Mouse (Mus musculus) neural tube, embryonic 13.5 days (tissue): Measurements from ENCODE around the gene Fiz1. TPM values are rescaled to one million over a fixed set of nuclear protein-coding genes. Genes with fewer than 3 reads are reported as not detected.

Source experiments
- ATAC-seq: fragments of 200-750 bp; cut with Nextera tagmentation; 2 replicates; pipeline ENCODE4 v1.8.0; 2017; ENCODE audit warnings: low read depth, mild to moderate bottlenecking, moderate TSS enrichment, moderate library complexity
- H3K27ac ChIP-seq: fragments of 300-500 bp; sonication (generic); replicated peaks from 2 replicates; pipeline ENCODE4 v1.5.1; 2015; ENCODE audit warnings: moderate library complexity, mild to moderate bottlenecking, inconsistent platforms
- H3K27me3 ChIP-seq: fragments of 300-500 bp; sonication (generic); 2 replicates; pipeline ENCODE4 v1.6.1; 2015; ENCODE audit warnings: mild to moderate bottlenecking, inconsistent platforms
- H3K36me3 ChIP-seq: fragments of 300-500 bp; sonication (generic); 2 replicates; pipeline ENCODE4 v1.6.1; 2015; ENCODE audit warnings: mild to moderate bottlenecking, inconsistent platforms
- H3K4me1 ChIP-seq: fragments of 300-500 bp; sonication (generic); replicated peaks from 2 replicates; pipeline ENCODE4 v1.6.1; 2015; ENCODE audit warnings: inconsistent platforms
- H3K4me2 ChIP-seq: fragments of 300-500 bp; sonication (generic); 2 replicates; pipeline ENCODE4 v1.6.1; 2015; ENCODE audit warnings: inconsistent platforms, mild to moderate bottlenecking, moderate library complexity
- H3K4me3 ChIP-seq: fragments of 300-500 bp; sonication (generic); 2 replicates; pipeline ENCODE4 v1.5.1; 2015; ENCODE audit warnings: mild to moderate bottlenecking, inconsistent platforms
- H3K9ac ChIP-seq: fragments of 300-500 bp; sonication (generic); 2 replicates; pipeline ENCODE4 v1.6.1; 2015; ENCODE audit warnings: moderate library complexity, mild to moderate bottlenecking, inconsistent platforms
- H3K9me3 ChIP-seq: fragments of 300-500 bp; sonication (generic); 2 replicates; pipeline ENCODE4 v1.6.1; 2016; ENCODE audit warnings: inconsistent platforms
- WGBS: fragments of 180-500 bp; shearing (Covaris S2); methylation state at CpG from one replicate; pipeline ENCODE4 v1.1.7; 2015; 5-methylcytosine and 5-hydroxymethylcytosine counted together
- polyA plus RNA-seq: library from polyadenylated mRNA; unstranded; fragments of >200 nt; fragmentation: Nextera tagmentation; extraction: Ambion mirVana; gene quantifications from 2 replicates; pipeline ENCODE4 v1.2.1, GENCODE M21; 2015

Gene Fiz1
- 43.0 and 43.7 TPM in 2 replicates for polyA plus RNA-seq

- peak; percentile 85 for ATAC-seq
- Histone ChIP-seq H3K4me1 (peaks cover 19% of the 10 kb centered on the region), H3K9me3 (no peaks in the 10 kb centered on the region), H3K27ac (peak within 1 kb of the TSS; percentile 97), H3K4me3 (peak within 1 kb of the TSS; percentile 71), H3K9ac (peak within 1 kb of the TSS; percentile 83), H3K36me3 (peaks cover 35% of the 10 kb centered on the region), H3K4me2 (peak within 1 kb of the TSS; percentile 58), H3K27me3 (no peaks in the 10 kb centered on the region)
- 0% methylated on average over 42 of the region's 42 CpGs for WGBS
Measured at GRCm38 (mm10) chr7:5014251-5015117, at the start of gene Fiz1, which contains the start of gene Zfp524. Fiz1 (minus strand) TSS chr7:5014697. Zfp524 (plus strand) TSS chr7:5014415.

- Histone ChIP-seq H3K27ac (peak overlapping the region; percentile 99), H3K4me3 (peak overlapping the region; percentile 82), H3K4me1 (peaks cover 65% of the 10 kb centered on the region), H3K9ac (peak overlapping the region; percentile 88), H3K36me3 (peaks cover 18% of the 10 kb centered on the region), H3K4me2 (peak overlapping the region; percentile 97), H3K9me3 (no peaks in the 10 kb centered on the region), H3K27me3 (peaks cover 14% of the 10 kb centered on the region)
- peak; percentile 28 for ATAC-seq
- WGBS: under 1% methylated on average over 46 of the region's 51 CpGs
Measured at GRCm38 (mm10) chr7:5062360-5063001, 48.0 kb upstream of the Fiz1 start.

- ATAC-seq: peak; percentile 77
- H3K9ac ChIP-seq: peak within 1 kb of the TSS; percentile 88
- H3K27me3 ChIP-seq: peaks cover 20% of the 10 kb centered on the region
- under 1% methylated on average over 63 of the region's 65 CpGs for WGBS
- peaks cover 71% of the 10 kb centered on the region for H3K4me1 ChIP-seq
- H3K9me3 ChIP-seq: no peaks in the 10 kb centered on the region
- peaks cover 12% of the 10 kb centered on the region for H3K36me3 ChIP-seq
- peak within 1 kb of the TSS; percentile 82 for H3K4me3 ChIP-seq
- H3K27ac ChIP-seq: peak within 1 kb of the TSS; percentile 99
- H3K4me2 ChIP-seq: peak within 1 kb of the TSS; percentile 97
Measured at GRCm38 (mm10) chr7:5061774-5062359, 47.4 kb upstream of the Fiz1 start, which contains the start of gene U2af2. U2af2 (plus strand) TSS chr7:5062143.

- WGBS: under 1% methylated on average over 60 of the region's 60 CpGs
- peak overlapping the region; percentile 82 for H3K4me3 ChIP-seq
- peaks cover 5% of the 10 kb centered on the region; the same call in 1 of the 2 replicates for H3K36me3 ChIP-seq
- no peaks in the 10 kb centered on the region for H3K9me3 ChIP-seq
- peak overlapping the region; percentile 88 for H3K9ac ChIP-seq
- peak; percentile 90 for ATAC-seq
- peaks cover 25% of the 10 kb centered on the region for H3K27me3 ChIP-seq
- H3K4me1 ChIP-seq: peaks cover 76% of the 10 kb centered on the region
- H3K27ac ChIP-seq: peak overlapping the region; percentile 99
- H3K4me2 ChIP-seq: peak overlapping the region; percentile 97
Measured at GRCm38 (mm10) chr7:5060944-5061773, 46.7 kb upstream of the Fiz1 start.

GRCm38 (mm10) chr7:5060239-5060731 lies 45.8 kb upstream of the Fiz1 start:
- peak; percentile 0; the same call in 1 of the 2 replicates for ATAC-seq
- no peaks in the 10 kb centered on the region for H3K36me3 ChIP-seq
- H3K4me3 ChIP-seq: peak overlapping the region; percentile 82
- peak overlapping the region; percentile 99 for H3K27ac ChIP-seq
- H3K4me1 ChIP-seq: peaks cover 72% of the 10 kb centered on the region
- WGBS: 2% methylated on average over 27 of the region's 27 CpGs
- peak overlapping the region; percentile 97 for H3K4me2 ChIP-seq
- H3K9me3 ChIP-seq: no peaks in the 10 kb centered on the region
- H3K27me3 ChIP-seq: peaks cover 34% of the 10 kb centered on the region
- H3K9ac ChIP-seq: peak overlapping the region; percentile 88

- Histone ChIP-seq H3K4me3 (no peak overlapping the region), H3K4me2 (peak overlapping the region; percentile 97; the same call in 1 of the 2 replicates), H3K4me1 (peaks cover 72% of the 10 kb centered on the region), H3K9me3 (no peaks in the 10 kb centered on the region), H3K36me3 (no peaks in the 10 kb centered on the region), H3K9ac (peak overlapping the region; percentile 88), H3K27ac (peak overlapping the region; percentile 99), H3K27me3 (peaks cover 42% of the 10 kb centered on the region)
- no peak for ATAC-seq
- 91% methylated on average over 12 of the region's 12 CpGs for WGBS
Measured at GRCm38 (mm10) chr7:5059421-5059820, 44.9 kb upstream of the Fiz1 start.

- Histone ChIP-seq H3K9ac (0 out of 2 replicates have a peak overlapping the region, but pooled peaks have one; percentile 26), H3K36me3 (no peaks in the 10 kb centered on the region), H3K4me2 (no peak overlapping the region), H3K27me3 (peaks cover 50% of the 10 kb centered on the region), H3K4me3 (no peak overlapping the region), H3K27ac (no peak overlapping the region), H3K4me1 (peaks cover 72% of the 10 kb centered on the region), H3K9me3 (no peaks in the 10 kb centered on the region)
- WGBS: 100% methylated on average over 1 of the region's 1 CpGs
- no peak for ATAC-seq
Measured at GRCm38 (mm10) chr7:5058631-5059030, 44.1 kb upstream of the Fiz1 start.

GRCm38 (mm10) chr7:5057804-5058203 lies 43.3 kb upstream of the Fiz1 start:
- no peaks in the 10 kb centered on the region for H3K36me3 ChIP-seq
- peaks cover 59% of the 10 kb centered on the region for H3K27me3 ChIP-seq
- H3K27ac ChIP-seq: no peak overlapping the region
- H3K4me3 ChIP-seq: peak overlapping the region; percentile 56
- no peak for ATAC-seq
- H3K9me3 ChIP-seq: no peaks in the 10 kb centered on the region
- peaks cover 72% of the 10 kb centered on the region for H3K4me1 ChIP-seq
- H3K4me2 ChIP-seq: peak overlapping the region; percentile 55
- peak overlapping the region; percentile 84 for H3K9ac ChIP-seq
- 26% methylated on average over 11 of the region's 11 CpGs for WGBS

GRCm38 (mm10) chr7:5057381-5057780 lies 42.9 kb upstream of the Fiz1 start:
- H3K27ac ChIP-seq: peak overlapping the region; percentile 65; the same call in 1 of the 2 replicates
- peaks cover 76% of the 10 kb centered on the region for H3K4me1 ChIP-seq
- peak overlapping the region; percentile 55 for H3K4me2 ChIP-seq
- WGBS: 30% methylated on average over 8 of the region's 8 CpGs
- H3K4me3 ChIP-seq: peak overlapping the region; percentile 56
- peak overlapping the region; percentile 84 for H3K9ac ChIP-seq
- H3K36me3 ChIP-seq: no peaks in the 10 kb centered on the region
- H3K9me3 ChIP-seq: no peaks in the 10 kb centered on the region
- H3K27me3 ChIP-seq: peaks cover 63% of the 10 kb centered on the region
- ATAC-seq: no peak

GRCm38 (mm10) chr7:5056651-5057263 lies 42.3 kb upstream of the Fiz1 start:
- Histone ChIP-seq H3K4me2 (peak overlapping the region; percentile 55), H3K9me3 (no peaks in the 10 kb centered on the region), H3K36me3 (no peaks in the 10 kb centered on the region), H3K4me1 (peaks cover 83% of the 10 kb centered on the region), H3K27ac (peak overlapping the region; percentile 65), H3K4me3 (peak overlapping the region; percentile 56), H3K27me3 (peaks cover 63% of the 10 kb centered on the region), H3K9ac (peak overlapping the region; percentile 84)
- WGBS: 2% methylated on average over 55 of the region's 55 CpGs
- peak; percentile 1; the same call in 1 of the 2 replicates for ATAC-seq
